Mouse (Mus musculus) sigmoid colon, adult 10 weeks (tissue): ENCODE data around the gene Cep89. TPM values are rescaled to one million over a fixed set of nuclear protein-coding genes. Genes with fewer than 3 reads are reported as not detected.

Source experiments
- polyA plus RNA-seq: library from polyadenylated mRNA; stranded (reverse); fragments of 350-450 nt; fragmentation: Illumina TruSeq; extraction: RNeasy Lipid Tissue Mini Kit (QIAGEN cat#74804); gene quantifications from one replicate; pipeline ENCODE4 v1.2.3, GENCODE M21; 2014; ENCODE audit warnings: low read depth, low replicate concordance

Gene Cep89
- 28.5 TPM for polyA plus RNA-seq

GRCm38 (mm10) chr7:35396542-35397168, at the start of gene Cep89, which contains the start of gene Faap24:
Cep89 (plus strand) TSS chr7:35397035.
Faap24 (minus strand) TSS chr7:35396836.

GRCm38 (mm10) chr7:35447996-35448846, 51.4 kb downstream of the Cep89 start, which contains the start of gene Slc7a9:
Slc7a9 (plus strand) TSS chr7:35448796.

Other genes with a start within 250 kb of the Cep89 start
- 0.28 TPM for gene Slc7a10, start 210.7 kb upstream of the Cep89 start, polyA plus RNA-seq
- gene Lrp3, start 181.5 kb upstream of the Cep89 start, polyA plus RNA-seq: 0.32 TPM
- 8.9 TPM for gene Gpatch1, start 78.6 kb upstream of the Cep89 start, polyA plus RNA-seq
- gene Rhpn2, start 62.9 kb upstream of the Cep89 start, polyA plus RNA-seq: 117 TPM
- 3.0 TPM for gene Faap24, start 199 bp upstream of the Cep89 start, polyA plus RNA-seq
- gene Slc7a9, start 51.8 kb downstream of the Cep89 start, polyA plus RNA-seq: 1.8 TPM
- gene Tdrd12, start 140.7 kb downstream of the Cep89 start, polyA plus RNA-seq: 2.3 TPM
- 359 TPM for gene Nudt19, start 159.3 kb downstream of the Cep89 start, polyA plus RNA-seq
- gene Rgs9bp, start 188.5 kb downstream of the Cep89 start, polyA plus RNA-seq: 0.25 TPM
- gene Ankrd27, start 189.2 kb downstream of the Cep89 start, polyA plus RNA-seq: 11.6 TPM